Mouse (Mus musculus) heart, embryonic 13.5 days (tissue): ENCODE data around the gene Cda. TPM values are rescaled to one million over a fixed set of nuclear protein-coding genes. Genes with fewer than 3 reads are reported as not detected.

Experiments used
- ATAC-seq: fragments of 200-750 bp; cut with Nextera tagmentation; 2 replicates; pipeline ENCODE4 v1.8.0; 2017; ENCODE audit warnings: moderate TSS enrichment; ENCODE audit not compliant: insufficient number of reproducible peaks, low FRiP score, low TSS enrichment; ENCODE audit errors: extremely low read depth
- H3K27ac ChIP-seq: fragments of 300-500 bp; sonication (generic); replicated peaks from 2 replicates; pipeline ENCODE4 v1.5.1; 2015; ENCODE audit warnings: moderate library complexity, mild to moderate bottlenecking, inconsistent platforms
- H3K27me3 ChIP-seq: fragments of 300-500 bp; sonication (generic); replicated peaks from 2 replicates; pipeline ENCODE4 v1.6.1; 2015; ENCODE audit warnings: mild to moderate bottlenecking, inconsistent platforms
- H3K36me3 ChIP-seq: fragments of 300-500 bp; sonication (generic); 2 replicates; pipeline ENCODE4 v1.6.1; 2015; ENCODE audit warnings: mild to moderate bottlenecking, inconsistent platforms
- H3K4me1 ChIP-seq: fragments of 300-500 bp; sonication (generic); 2 replicates; pipeline ENCODE4 v1.6.1; 2015; ENCODE audit warnings: inconsistent platforms
- H3K4me2 ChIP-seq: fragments of 300-500 bp; sonication (generic); 2 replicates; pipeline ENCODE4 v1.6.1; 2015; ENCODE audit warnings: inconsistent platforms, mild to moderate bottlenecking, moderate library complexity
- H3K4me3 ChIP-seq: fragments of 300-500 bp; sonication (generic); 2 replicates; pipeline ENCODE4 v1.5.1; 2015; ENCODE audit warnings: moderate library complexity, mild to moderate bottlenecking, inconsistent platforms
- H3K9ac ChIP-seq: fragments of 300-500 bp; sonication (generic); 2 replicates; pipeline ENCODE4 v1.6.1; 2015; ENCODE audit warnings: inconsistent platforms, mild to moderate bottlenecking, moderate library complexity
- H3K9me3 ChIP-seq: fragments of 300-500 bp; sonication (generic); 2 replicates; pipeline ENCODE4 v1.6.1; 2016; ENCODE audit warnings: inconsistent platforms
- WGBS: fragments of 180-500 bp; shearing (Covaris S2); methylation state at CpG from one replicate; pipeline ENCODE4 v1.1.7; 2015; ENCODE audit warnings: mixed read lengths; 5-methylcytosine and 5-hydroxymethylcytosine counted together
- polyA plus RNA-seq: library from polyadenylated mRNA; unstranded; fragments of >200 nt; fragmentation: Nextera tagmentation; extraction: Ambion mirVana; gene quantifications from 2 replicates; pipeline ENCODE4 v1.2.1, GENCODE M21; 2015

Cda gene
- 13.5 and 14.3 TPM in 2 replicates for polyA plus RNA-seq

DNA sequence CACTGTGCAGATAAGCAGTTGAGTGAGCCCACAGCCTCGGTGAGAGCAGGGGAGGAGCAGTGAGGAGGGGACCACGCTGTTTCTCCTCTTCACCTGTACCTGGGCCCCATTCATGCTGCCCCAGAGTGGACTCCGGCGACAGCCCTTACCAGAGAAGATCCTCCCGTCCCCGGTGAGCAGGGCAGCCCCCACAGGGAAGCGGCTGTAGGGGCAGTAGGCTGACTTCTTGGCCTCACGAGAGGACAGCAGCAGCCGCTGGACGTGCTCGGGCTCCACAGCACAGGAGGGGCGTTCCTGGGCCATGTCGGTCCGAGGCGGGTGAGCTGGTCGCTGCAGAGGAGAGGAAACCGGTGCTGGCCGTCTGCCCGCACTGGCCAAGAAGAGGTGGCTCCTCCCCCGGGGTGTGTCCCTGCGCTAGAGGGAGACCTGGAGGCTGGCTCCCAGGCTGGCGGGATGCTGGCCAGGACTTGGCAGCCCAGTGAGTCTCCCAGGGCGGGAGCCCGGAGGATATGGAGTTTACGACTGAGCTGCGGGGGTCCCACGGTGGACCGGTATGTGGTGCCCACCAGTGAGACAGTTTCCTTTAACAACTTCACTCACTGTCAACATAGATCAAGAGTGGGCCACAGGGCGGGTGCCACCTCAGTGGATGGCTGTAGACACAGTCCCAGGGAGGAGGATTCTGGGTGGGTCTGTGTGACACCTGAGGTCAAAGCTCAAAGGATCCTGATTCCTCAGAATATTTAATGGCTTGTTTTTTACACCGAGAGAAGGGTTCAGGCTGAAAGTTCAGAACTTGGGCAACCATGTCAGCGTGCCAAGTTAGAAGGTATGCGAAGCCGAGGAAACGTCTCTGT, at the start of gene Cda:
Gene Cda (minus strand): TSS at position 352 of the 857 bp plus-strand sequence.
- H3K9me3 ChIP-seq = no peaks in the 10 kb centered on the region
- peak within 1 kb of the TSS; percentile 53 for H3K4me3 ChIP-seq
- peak; percentile 81; the same call in 1 of the 2 replicates for ATAC-seq
- H3K27me3 ChIP-seq = 0 out of 2 replicates have a peak, but pooled peaks cover 20% of the 10 kb centered on the region
- no peaks in the 10 kb centered on the region for H3K36me3 ChIP-seq
- peak within 1 kb of the TSS; percentile 77 for H3K9ac ChIP-seq
- H3K27ac ChIP-seq = peak within 1 kb of the TSS; percentile 73
- H3K4me1 ChIP-seq = peaks cover 16% of the 10 kb centered on the region
- H3K4me2 ChIP-seq = peak within 1 kb of the TSS; percentile 77
- WGBS = 8% methylated on average over 34 of the region's 34 CpGs

DNA sequence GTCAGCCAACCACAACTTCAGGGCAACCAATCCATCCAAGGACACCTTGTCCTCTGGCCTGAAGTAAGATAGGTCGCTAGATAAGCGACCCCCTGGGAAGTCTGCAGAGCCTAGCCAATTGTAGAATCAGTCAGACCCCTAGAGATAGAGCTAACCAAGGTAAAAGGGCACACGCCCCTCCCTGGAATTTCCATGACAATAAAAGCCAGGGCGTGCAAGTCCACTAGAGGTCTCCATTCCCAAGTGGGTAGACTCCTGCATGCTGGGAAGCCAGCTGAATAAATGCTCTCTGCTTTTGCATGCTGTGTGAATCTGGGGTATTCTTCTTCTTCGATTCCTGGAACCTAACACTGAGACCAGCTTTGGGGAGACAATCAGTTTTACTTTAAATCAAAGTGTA, 48.6 kb upstream of the Cda start:
- H3K27ac ChIP-seq = no peak overlapping the region
- H3K36me3 ChIP-seq = no peaks in the 10 kb centered on the region
- H3K27me3 ChIP-seq = peaks cover 72% of the 10 kb centered on the region
- H3K4me1 ChIP-seq = peaks cover 12% of the 10 kb centered on the region
- H3K4me2 ChIP-seq = no peak overlapping the region
- WGBS = 50% methylated on average over 5 of the region's 5 CpGs
- H3K9me3 ChIP-seq = no peaks in the 10 kb centered on the region
- no peak overlapping the region for H3K4me3 ChIP-seq
- ATAC-seq = no peak
- no peak overlapping the region for H3K9ac ChIP-seq

DNA sequence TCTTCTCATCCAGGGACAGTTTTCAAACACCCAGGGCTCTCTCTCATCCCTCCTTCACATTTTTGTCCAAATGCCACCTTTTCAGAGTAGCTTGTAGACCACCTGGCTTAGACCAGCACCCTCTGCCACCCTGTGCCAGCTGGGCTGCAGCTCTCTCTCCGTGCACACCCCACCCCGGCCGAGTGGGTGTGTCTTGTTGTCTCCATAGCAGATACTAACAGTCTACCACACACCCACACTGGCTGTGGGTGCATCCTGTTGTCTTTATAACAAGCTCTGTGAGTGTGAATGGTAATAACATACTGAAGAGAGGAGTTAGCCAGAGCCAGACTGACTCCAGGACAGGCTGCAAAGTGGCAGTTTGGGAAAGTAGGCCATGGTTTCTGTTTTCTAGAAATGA, 48.2 kb upstream of the Cda start:
- Histone ChIP-seq H3K27me3 (peaks cover 72% of the 10 kb centered on the region), H3K36me3 (no peaks in the 10 kb centered on the region), H3K4me3 (no peak overlapping the region), H3K9me3 (no peaks in the 10 kb centered on the region), H3K4me1 (peaks cover 12% of the 10 kb centered on the region), H3K27ac (no peak overlapping the region), H3K9ac (no peak overlapping the region), H3K4me2 (no peak overlapping the region)
- 65% methylated on average over 3 of the region's 3 CpGs for WGBS
- no peak for ATAC-seq

DNA sequence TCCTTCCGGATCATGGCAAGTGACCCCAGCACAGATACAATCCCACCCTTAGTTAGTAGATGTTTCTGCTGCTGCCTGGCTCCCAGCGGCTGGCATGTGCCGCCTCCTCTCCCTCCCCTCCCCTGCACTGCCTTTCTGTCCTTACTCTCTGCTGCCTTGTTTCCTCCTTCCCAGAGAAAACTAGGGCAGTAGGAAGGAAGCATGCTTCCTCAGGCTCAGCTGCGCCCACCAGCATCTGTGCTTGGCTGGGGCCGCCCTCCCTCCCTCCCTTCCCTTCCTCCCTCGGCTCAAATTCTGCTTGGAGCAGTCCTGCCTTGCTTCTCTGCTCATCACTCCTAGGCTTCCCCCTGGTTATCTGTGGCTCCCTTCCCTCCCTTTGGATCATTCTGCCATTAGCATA, 46.9 kb upstream of the Cda start:
- ATAC-seq = no peak
- no peaks in the 10 kb centered on the region for H3K36me3 ChIP-seq
- H3K9ac ChIP-seq = 0 out of 2 replicates have a peak overlapping the region, but pooled peaks have one; percentile 33
- peaks cover 12% of the 10 kb centered on the region for H3K4me1 ChIP-seq
- no peaks in the 10 kb centered on the region for H3K9me3 ChIP-seq
- H3K27me3 ChIP-seq = peaks cover 72% of the 10 kb centered on the region
- H3K4me3 ChIP-seq = no peak overlapping the region
- H3K27ac ChIP-seq = no peak overlapping the region
- WGBS = 10% methylated on average over 6 of the region's 6 CpGs
- H3K4me2 ChIP-seq = peak overlapping the region; percentile 5; the same call in 1 of the 2 replicates

DNA sequence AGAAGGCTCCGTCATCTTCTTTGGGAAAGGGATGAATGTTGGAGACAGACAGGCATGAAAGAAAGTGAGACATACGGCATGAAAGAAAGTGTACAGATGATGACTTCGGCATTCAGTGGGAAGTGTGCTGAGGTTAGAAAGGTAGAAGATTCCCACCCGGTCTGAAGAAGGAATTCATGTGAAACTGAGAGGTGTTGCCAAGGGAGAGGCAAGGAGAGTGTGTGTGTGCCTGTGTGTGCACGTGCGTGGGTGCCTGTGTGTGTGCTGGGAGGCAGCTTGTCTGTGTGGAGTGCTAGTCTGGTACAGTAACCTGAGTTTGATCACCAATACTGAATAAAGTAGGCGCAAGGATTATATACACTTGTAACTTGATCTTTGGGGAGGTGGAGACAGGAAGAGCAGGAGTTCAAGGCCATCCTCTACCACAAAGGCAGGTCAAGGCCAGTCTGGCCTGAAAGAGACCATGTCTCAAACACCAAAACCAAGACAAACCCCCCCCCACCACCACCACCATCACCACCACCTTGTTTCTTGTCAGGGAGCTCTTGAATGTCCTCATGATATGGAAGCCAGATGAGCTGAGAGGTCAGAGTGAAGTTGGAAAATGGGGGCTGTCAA, 43.8 kb upstream of the Cda start:
- Histone ChIP-seq H3K9me3 (no peaks in the 10 kb centered on the region), H3K4me2 (no peak overlapping the region), H3K27me3 (peaks cover 52% of the 10 kb centered on the region), H3K9ac (no peak overlapping the region), H3K4me3 (no peak overlapping the region), H3K4me1 (peaks cover 17% of the 10 kb centered on the region), H3K36me3 (no peaks in the 10 kb centered on the region), H3K27ac (no peak overlapping the region)
- WGBS = 47% methylated on average over 7 of the region's 7 CpGs
- ATAC-seq = no peak

DNA sequence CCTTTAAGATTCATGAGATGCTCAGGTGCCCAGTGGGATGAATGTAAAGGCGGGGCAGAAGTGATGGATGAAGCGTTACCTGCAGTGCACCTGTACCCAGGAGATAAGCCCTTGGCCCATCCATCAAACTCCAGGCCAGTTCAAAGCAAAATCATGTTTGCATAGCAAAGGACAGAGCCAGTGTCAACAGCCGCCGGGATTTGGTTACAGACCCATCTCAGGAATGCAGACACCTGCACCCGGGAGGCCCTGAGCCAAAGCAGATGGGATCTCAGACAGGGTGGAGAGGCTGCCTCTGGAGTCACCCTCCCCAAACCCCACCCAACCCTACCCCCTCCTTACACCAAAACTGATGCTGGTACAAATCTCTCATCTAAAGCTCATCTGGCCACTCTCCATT, 43.2 kb upstream of the Cda start:
- ATAC-seq = no peak
- peaks cover 48% of the 10 kb centered on the region for H3K27me3 ChIP-seq
- WGBS = 10% methylated on average over 5 of the region's 5 CpGs

DNA sequence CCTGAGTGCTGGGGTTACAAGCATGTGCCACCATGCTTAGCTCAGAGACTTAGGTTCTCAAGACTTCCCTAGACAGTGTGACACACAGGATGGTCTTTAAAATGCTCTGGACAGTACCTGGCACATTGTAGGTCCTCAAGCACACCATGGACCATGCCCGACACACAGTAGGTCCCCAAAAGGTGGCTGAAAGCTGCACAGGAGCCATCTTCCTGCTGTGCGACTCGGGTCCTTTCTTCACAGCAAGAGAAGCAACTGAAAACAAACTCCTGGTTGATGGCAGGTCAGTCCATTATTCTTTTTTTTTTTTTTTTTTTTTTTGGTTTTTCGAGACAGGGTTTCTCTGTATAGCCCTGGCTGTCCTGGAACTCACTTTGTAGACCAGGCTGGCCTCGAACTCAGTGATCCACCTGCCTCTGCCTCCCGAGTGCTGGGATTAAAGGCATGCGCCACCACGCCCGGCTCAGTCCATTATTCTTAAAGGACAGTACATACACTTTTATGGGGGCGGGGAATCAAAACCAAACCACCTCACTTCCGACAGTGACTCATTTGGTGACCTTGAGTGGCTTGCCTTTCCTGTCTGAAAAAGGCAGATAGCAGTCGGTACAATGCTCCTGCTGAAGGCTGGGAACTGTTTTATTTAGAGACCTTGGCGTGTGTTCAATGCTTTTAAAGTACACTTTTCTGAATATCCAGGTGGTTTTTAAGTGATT, 39.8 kb upstream of the Cda start:
- no peaks in the 10 kb centered on the region for H3K36me3 ChIP-seq
- ATAC-seq = no peak
- no peak overlapping the region for H3K9ac ChIP-seq
- H3K9me3 ChIP-seq = no peaks in the 10 kb centered on the region
- peaks cover 30% of the 10 kb centered on the region for H3K27me3 ChIP-seq
- H3K4me3 ChIP-seq = no peak overlapping the region
- H3K4me2 ChIP-seq = no peak overlapping the region
- peaks cover 5% of the 10 kb centered on the region; the same call in 1 of the 2 replicates for H3K4me1 ChIP-seq
- no peak overlapping the region for H3K27ac ChIP-seq
- WGBS = 63% methylated on average over 12 of the region's 13 CpGs

More for the DNA sequence above, 43.2 kb upstream of the Cda start:
- Histone ChIP-seq H3K4me3 (no peak overlapping the region), H3K4me1 (peaks cover 17% of the 10 kb centered on the region), H3K27ac (no peak overlapping the region), H3K4me2 (no peak overlapping the region), H3K9me3 (no peaks in the 10 kb centered on the region), H3K9ac (no peak overlapping the region), H3K36me3 (no peaks in the 10 kb centered on the region)

DNA sequence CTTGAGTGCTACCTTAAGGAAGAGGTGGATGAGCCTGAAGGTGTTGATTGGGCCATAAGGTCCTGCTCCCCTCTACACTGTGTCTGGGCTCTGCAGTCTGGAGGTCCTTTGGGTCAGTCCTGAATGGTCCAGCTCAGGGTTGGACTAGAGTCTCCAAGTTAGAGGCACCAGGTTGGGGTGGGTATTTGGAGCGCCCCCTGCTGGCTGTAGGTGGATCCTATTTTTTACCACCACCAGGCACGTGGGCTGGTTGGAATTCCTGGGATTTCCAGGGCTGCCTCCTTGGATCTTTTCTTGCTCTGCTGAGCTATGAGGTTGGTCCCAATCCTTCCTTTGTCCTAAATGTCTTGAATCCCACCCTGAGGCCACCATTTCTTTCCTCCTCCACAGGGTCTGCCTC, 37.0 kb upstream of the Cda start:
- no peak overlapping the region for H3K27ac ChIP-seq
- ATAC-seq = no peak
- no peaks in the 10 kb centered on the region for H3K9me3 ChIP-seq
- WGBS = 0% methylated on average over 2 of the region's 2 CpGs
- H3K9ac ChIP-seq = no peak overlapping the region
- H3K27me3 ChIP-seq = peaks cover 23% of the 10 kb centered on the region
- H3K4me3 ChIP-seq = no peak overlapping the region
- no peak overlapping the region for H3K4me2 ChIP-seq
- H3K4me1 ChIP-seq = peaks cover 5% of the 10 kb centered on the region; the same call in 1 of the 2 replicates
- H3K36me3 ChIP-seq = no peaks in the 10 kb centered on the region

DNA sequence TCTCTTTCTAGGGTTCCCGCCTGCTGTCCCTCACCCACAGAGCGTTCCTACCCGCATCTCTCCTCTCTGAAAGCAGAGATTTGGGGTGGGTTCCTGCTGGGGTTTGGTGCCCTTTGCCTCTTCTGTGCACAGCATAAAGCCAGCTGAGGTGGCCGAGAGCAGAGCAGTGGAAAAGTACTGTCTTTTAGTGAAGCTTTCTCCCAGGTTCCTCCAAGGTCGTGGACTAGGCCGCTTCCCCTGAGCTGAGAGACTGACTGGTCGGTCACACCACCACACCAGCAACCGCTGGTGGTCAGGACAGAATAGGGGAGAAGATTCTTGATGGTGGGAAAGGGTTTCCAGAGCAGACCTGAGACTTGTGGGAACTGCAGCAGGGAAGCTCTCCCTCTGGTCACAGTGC, 28.9 kb upstream of the Cda start:
- WGBS = 7% methylated on average over 8 of the region's 8 CpGs
- peak overlapping the region; percentile 76 for H3K4me2 ChIP-seq
- peaks cover 21% of the 10 kb centered on the region for H3K4me1 ChIP-seq
- peak overlapping the region; percentile 52 for H3K4me3 ChIP-seq
- 0 out of 2 replicates have a peak overlapping the region, but pooled peaks have one; percentile 28 for H3K9ac ChIP-seq
- H3K27ac ChIP-seq = no peak overlapping the region
- H3K27me3 ChIP-seq = peaks cover 100% of the 10 kb centered on the region
- no peaks in the 10 kb centered on the region for H3K9me3 ChIP-seq
- no peak for ATAC-seq
- H3K36me3 ChIP-seq = no peaks in the 10 kb centered on the region

DNA sequence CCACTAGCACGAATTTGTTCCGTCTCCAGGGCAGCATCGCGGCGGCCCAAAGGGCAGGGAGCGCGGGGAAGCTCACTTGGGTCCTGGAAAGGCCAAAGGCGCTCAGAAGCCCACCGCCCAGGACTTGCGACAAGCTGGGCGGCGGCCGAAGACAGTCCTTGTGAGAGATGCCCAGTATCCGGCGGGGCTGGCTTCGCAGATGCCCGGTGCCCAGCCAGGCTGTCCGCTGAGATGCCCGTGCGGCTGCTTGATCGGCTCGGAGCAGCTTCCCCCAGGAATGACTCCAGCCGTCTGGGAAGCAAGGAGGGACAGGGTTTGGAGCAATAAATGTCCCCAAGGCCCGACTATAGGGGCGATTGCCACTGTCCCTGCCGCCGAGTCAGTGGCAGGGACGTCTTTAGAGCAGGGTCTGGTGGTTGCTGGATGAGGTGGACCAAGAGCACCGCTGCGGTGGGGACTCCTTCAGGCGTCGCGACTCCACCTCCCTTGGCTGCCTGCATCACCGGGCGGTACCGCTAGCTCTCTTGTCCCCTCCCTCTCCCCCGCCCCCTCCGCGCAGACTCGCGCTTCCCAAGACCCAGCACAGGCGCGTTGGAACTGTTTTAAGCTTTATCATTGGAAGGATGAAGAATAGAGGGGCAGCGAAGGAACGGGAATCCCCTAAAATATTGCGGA, 28.3 kb upstream of the Cda start, which contains the start of gene Fam43b:
Gene Fam43b (minus strand): TSS at position 558 of the 675 bp plus-strand sequence.
- WGBS = under 1% methylated on average over 46 of the region's 46 CpGs
- H3K9ac ChIP-seq = peak within 1 kb of the TSS; percentile 61

More for the DNA sequence above, 28.3 kb upstream of the Cda start, which contains the start of gene Fam43b:
- no peak for ATAC-seq
- Histone ChIP-seq H3K27ac (no peak within 1 kb of the TSS), H3K9me3 (no peaks in the 10 kb centered on the region), H3K27me3 (peaks cover 100% of the 10 kb centered on the region), H3K36me3 (no peaks in the 10 kb centered on the region), H3K4me3 (peak within 1 kb of the TSS; percentile 52), H3K4me1 (peaks cover 21% of the 10 kb centered on the region), H3K4me2 (peak within 1 kb of the TSS; percentile 76)
